Mouse (Mus musculus) gastrocnemius, postnatal 36 days (tissue): Measurements from ENCODE around the gene Spen. TPM values are rescaled to one million over a fixed set of nuclear protein-coding genes. Genes with fewer than 3 reads are reported as not detected.

ENCODE experiments used
- DNase-seq, 2 experiments: peaks; one replicate each; pipeline ENCODE4 v3.0.0; 2022
- intact Hi-C: fragments of 180-260 bp; cut with DNase I; formaldehyde crosslinking; loops from one replicate; pipeline ENCODE4 v1.15.1; 2025
- total RNA-seq, 2 experiments: library from RNA; stranded (reverse); gene quantifications; 2 replicates each; pipeline ENCODE4 v1.2.3; 2021

Spen gene
- total RNA-seq, 2 experiments from 2014 or later, result 17.1 to 21.8 TPM

DNA sequence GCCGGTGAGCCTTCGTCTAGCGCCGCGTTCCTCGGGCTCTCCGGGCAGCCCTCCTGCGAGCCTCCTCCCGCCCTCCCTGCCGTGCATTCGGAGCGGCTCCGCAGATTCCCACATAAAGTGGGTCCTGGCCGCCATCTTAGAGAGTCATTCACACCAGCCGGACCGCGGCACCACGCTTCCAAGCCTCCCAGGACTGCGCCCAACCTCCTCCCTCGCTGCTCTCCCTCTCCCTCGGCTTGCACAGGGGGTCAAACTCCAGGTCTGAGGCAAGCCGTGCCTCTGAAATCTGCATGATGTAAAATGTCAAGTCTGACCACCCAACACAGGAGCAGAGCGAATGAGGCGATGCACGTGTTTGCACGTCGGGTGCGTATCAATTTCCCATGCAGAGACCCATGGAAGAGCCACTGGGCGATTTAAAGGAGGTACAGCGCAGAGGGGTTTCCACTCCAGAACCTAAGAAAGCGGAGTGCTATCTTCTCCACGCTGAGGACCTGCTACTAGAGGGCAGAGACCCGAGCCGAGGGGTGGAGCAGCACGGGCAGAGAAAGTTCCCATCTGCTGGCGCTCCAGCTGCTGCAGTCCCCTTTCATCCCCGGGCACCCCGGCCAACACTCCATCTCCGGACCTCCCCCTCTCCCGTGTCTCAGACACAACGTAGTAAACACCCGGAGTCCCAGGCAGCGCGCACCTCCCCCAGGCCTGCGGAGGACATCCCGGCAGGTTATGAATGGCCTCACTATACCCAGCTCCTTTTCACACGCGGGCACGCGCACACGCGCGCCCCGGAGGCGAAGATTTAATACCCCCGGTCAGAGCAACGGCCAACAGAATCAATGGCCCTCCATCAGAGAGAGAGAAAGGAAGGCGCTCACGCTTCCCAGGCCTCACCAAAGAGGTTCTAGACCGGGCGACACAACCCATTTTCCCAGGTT, 1.8 kb downstream of the Spen start:
- intact Hi-C loops, result no loop called here
- DNase-seq, result peak; percentile 35 to 41

DNA sequence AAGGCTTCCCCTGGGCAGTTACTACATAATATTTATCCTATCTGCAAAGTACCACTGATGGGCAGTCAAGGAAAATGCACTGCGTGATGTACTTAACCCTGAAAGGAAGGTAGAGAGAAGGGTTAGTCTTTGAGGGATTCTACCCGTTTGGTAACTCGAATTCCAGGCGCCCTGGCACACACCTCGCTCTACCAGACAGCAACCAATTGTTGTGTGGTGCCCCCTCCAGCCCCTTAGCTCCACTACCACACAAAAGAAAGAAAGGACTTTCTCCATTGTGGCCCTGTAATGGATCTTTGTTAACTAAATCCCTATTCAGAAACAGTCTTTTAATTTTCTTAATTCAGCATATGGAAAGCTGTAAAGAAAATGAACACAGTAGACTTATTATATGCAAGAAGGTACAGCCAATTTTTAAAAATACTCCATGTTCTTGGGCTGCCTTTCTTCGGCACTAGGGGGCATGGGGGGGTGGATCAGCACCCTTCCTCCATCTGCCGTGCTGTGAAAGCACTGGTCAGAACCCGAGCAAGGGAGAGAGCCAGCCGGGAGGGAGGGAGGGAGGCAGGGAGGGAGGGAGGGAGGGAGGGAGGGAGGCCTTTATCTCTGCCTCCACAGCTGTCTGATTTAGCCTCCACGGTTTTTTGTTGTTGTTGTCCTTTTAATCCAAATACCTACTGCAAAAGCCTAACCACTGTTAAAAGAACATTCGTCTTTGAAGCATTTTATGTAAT, 3.3 kb downstream of the Spen start:
- intact Hi-C loops, result loop anchor here (1.0 kb wide), 1 partner anchor 15 kb away; no protein-coding TSS in a partner anchor
- peak in 1 of 2 experiments; percentile 46 for DNase-seq

DNA sequence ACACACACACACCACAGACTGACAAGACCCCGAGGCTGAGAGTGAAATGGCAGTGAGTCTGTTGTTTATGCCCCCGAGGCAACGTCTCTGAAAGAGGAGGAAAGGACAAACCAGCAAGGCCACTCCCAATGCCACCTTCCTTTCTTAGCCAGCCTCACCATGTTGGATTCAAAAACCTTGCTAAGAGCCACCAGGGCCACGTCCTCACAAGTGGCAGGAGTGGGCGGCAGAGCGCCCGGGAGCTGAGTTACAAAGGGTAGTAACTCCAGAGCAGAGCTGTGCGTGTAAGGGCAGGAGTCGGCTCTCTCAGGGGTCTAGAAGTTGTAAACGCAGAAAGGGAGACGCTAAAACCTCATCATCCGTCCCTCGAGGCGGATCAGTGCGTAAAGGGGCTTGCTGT, 7.4 kb downstream of the Spen start:
- no peak for DNase-seq
- intact Hi-C loops, result no loop called here

DNA sequence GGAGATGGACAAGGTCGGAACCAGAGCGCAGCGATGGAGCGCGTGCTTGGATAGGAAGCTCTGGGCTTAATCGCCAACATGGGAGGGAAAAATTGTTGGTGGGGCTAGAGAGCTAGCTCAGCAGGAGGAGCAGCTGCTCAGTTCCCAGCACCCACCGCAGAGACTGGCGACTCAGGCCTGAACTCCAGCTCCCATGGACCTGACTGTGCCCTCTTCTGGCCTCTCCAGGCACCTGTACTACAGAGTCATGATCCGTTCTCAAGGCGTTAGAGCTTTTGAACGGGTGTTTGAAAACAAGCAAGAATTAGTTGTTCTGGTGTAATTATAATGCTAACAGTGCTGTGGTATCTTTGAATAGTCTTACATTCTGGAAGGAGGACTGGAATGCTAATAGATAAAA, 9.5 kb downstream of the Spen start:
- intact Hi-C loops, result no loop called here
- DNase-seq, result no peak

DNA sequence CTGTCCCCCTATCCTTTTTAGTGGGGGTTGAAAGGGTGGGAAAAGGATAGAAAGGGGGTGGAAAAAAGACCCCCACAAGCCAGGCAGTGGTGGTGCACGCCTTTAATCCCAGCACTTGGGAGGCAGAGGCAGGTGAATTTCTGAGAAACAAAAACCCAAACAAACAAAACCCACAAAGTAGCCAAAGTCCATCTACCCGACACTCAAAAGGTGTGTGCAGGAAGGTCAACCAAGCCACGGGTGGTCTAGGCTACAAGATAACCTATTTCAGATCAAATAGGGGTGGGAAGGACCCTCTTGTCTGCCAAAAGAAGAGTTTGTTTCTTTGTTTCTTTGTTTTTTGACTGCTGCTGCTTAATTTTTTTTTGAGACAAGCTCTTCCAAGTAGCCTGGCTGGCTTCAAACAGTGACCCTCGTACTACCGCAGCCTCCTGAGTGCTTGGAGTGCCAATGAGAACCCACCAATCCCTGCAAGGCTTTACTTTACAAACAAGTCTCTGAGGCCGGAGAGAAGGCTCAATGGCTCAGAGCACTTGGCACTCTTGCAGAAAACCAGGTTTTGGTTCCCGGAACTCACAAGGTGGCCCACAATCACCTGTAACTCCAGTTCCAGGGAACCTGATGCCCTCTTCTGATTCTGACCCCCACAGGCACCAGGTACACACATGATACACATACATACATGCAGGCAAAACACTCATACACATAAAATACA, 11.3 kb downstream of the Spen start:
- intact Hi-C loops, result no loop called here
- no peak for DNase-seq

DNA sequence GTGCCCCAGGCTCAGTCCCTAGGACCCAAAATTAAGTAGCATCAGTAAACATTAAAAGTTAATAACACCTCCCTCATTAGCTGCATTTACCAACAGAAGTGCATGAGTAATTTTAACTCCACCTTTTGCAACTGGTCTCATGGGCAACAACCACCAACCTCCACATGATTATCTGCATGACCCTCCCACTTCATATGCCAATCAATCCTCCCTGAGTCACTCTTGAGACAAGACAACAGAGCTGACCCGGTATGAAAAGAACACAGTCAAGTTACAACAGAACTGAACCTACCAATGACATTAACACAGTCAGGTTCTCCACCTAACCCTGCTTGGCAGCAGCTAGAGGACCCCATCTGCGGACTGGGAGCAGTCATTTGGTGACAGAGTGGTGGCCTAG, 12.5 kb downstream of the Spen start:
- DNase-seq, result no peak
- intact Hi-C loops, result no loop called here

DNA sequence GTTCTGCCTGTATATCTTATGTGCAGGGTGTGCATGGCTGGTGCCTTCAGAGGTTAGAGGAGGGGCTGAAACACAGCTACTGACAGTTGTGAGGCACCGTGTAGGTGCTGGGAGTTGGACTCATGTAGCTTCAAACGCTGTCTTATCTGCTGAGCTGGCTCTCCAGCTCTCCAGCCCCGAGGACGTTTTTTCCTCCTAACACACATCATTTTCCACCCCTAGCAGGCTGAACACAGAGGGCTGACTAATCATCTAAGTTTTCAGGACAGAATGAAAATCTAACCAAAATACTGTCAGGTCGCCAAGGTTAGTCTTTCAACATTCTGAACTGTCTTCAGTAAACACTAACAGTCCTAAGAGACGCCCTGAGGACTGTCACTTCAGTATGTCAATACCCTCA, 13.7 kb downstream of the Spen start:
- intact Hi-C loops, result no loop called here
- no peak for DNase-seq

DNA sequence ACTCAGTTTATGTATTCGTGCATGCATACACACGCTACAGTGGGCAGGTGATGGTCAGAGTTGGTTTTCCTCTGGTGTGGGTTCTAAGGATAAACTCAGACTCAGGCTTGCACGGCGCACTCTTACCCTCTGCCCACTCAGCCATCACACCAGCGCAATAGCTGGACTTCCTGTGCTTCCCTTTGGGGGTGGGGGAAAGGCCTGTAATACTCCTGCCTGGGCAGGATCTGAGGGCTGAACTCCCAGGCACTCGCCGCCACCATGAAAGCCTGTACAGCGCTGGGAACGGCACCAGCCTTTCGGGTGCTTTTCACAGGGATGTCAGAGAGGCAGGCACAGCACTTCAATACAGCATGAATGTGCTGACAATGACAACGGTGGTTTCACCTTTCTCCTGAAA, 15.3 kb downstream of the Spen start:
- no peak for DNase-seq
- intact Hi-C loops, result no loop called here

DNA sequence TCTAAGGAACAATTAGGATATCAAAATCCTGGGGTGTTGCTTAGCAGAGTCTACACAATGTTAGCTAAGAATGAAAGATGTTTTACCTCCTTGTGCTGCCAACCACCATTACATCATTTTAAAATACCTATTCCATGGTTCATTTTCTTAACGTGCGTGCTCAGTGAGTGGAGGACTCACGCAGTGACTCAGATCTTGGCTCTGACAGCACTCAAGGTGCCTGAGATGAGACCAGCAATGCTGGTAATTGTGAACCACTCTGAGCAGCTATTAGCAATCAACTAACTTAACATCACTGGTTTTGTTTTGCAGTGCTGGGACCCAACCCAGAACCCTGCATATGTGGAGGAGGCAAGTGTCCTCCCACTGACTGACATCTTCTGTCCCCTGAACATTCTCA, 20.0 kb downstream of the Spen start:
- intact Hi-C loops, result no loop called here
- DNase-seq, result no peak

DNA sequence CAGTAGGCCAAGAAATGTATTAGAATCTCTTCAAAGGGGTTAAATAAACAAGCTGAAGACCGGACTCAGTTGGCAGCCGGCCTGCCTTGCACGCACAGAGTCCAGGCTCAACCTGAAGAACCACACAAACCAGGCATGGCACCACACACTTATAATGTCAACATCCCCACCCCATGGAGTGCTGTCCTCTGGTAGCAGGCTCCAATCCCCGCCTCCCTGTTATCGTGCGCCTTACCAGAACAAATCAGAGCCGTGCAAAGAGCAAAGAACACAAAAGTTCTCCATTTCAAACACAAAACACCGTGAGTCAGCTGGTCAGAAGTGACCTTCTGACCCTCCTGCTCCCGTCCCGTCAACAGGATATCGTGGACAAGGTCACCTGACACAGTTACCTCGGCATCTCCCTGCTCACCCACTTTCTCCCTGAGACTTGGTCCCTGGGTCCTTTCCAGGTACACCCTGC, 24.2 kb downstream of the Spen start:
- DNase-seq, result no peak
- intact Hi-C loops, result no loop called here

DNA sequence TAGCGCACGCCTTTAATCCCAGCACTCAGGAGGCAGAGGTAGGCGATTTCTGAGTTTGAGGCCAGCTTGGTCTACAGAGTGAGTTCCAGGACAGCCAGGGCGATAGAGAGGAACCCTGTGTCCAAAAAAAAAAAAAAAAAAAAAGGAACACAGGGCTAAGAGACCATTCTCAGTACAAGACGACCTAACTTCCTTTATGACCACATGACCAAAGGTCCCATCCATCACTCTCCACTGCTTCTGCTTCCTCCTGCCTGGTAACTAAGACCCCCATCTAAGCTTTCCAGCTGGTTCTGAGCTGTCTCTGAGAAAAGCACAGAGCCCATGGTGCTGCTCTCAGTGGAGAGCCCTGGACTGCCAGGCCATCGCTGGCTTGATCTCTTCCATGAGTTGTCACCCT, 26.3 kb downstream of the Spen start:
- DNase-seq, result no peak
- intact Hi-C loops, result no loop called here

DNA sequence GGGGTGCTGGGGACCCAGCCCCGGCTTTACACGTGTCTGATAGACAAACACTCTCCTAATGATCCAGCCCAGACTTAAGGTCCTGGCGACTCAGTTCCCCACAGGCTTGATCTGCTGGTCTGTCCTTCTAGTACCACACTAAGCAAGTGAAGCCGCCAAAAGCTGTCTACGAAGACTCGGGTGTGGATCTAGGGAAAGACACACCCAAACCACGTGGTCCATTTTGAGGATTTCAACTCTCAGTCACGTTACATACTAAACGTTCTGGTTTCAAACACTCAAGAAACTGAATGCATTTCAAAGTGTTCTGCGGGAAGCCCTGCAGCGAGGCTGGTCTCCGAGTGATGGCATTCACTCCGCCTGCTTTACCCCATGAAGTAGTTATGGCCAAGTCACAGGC, 27.9 kb downstream of the Spen start:
- intact Hi-C loops, result no loop called here
- DNase-seq, result no peak

DNA sequence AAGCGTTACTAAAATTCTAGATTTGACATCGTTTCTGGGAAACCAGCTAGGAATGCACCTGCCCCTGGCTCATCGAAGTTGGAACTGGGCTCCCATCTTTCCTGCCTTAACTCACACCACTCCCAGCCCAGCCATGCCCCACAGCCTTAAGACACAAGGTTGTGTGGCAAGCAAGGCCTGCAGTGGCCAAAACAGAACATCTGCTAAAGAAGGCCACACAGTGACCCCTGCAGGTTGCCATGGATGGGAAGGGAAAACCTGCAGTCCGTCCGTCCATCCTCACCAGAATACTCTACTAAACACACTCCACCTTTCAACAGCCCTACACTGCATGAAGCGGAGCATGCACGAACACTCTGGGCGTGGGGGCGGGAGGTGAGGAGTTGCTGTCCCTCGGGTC, 31.5 kb downstream of the Spen start:
- DNase-seq, result peak; percentile 34 to 36
- intact Hi-C loops, result loop anchor here (5.0 kb wide), 1 partner anchor 75 kb away; no protein-coding TSS in a partner anchor

DNA sequence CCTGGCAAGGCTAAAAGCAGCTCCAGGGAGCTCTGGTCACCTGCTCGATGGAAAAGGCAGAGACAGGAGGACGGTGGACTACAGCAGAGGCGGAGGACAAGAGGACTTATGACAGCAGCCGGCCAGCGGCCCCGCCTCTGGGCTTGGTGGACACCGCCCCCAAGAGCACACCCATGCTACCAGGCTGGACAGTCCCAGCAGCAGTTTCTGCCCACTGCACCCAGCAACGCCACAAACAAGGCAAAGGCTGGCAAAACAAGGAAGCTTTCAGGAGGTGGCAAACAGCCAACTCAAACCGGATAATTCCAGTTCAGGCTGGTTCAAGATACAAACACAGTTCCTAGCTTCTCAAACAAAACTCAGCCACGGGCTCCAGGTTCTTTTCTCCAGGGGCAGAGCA, 32.0 kb downstream of the Spen start:
- intact Hi-C loops, result loop anchor here (5.0 kb wide), 1 partner anchor 74 kb away; no protein-coding TSS in a partner anchor
- peak; percentile 50 to 54 for DNase-seq

DNA sequence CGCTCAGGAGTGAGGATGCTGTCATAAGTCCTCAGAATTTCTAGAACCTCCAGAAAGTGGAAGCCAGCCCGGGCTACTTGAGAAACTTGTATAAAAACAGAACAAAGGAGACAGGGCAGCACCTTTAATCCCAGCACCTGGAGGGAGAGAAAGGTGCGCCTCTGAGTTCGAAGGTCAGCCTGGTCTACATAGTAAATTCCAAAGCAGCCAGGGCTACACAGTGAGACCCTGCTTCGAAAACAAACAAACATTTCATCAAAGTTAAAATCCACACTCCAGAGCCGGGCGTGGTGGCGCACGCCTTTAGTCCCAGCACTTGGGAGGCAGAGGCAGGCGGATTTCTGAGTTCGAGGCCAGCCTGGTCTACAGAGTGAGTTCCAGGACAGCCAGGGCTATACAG, 32.6 kb downstream of the Spen start:
- intact Hi-C loops, result loop anchor here (5.0 kb wide), 1 partner anchor 74 kb away; no protein-coding TSS in a partner anchor

DNA sequence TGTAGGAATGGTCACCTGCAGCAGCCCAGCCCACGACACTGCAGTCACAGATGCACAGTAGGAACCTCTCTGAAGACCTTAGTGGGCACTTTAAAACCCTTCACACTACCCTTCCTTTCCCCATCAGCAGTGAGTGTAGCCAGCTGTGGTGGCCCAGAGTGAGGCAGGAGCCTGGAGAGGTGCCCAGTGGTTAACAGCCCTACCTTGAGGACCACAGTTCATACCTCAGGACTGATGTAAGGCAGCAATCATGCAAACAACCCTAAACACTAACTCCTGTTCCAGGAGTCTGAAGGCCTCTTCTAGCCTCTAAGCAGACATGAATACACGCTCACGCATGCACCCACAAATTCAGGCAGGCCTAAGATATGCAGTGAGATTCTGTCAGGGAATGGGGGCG, 33.9 kb downstream of the Spen start:
- intact Hi-C loops, result no loop called here

More for the DNA sequence above, 32.6 kb downstream of the Spen start:
- DNase-seq, result no peak

DNA sequence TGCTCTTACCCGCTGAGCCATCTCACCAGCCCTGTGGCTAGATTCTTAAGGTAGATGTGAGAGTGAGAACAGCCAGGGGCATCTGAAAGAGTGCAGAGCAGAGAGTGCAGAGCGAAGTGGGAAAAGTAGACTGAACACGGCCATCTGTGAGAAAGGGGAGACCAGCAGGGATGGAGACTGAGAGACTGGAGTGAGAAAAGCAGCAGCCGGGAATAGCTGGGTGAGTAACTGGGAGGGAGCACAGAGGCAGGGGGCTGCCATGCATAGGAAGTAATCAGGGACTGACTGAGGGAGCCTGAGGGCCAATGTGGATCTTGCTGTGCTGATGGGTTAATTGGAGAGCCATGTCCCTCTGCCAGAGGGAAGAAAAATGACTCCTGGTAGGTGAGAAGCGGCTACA, 35.7 kb downstream of the Spen start:
- intact Hi-C loops, result no loop called here
- no peak for DNase-seq

More for the DNA sequence above, 33.9 kb downstream of the Spen start:
- DNase-seq, result no peak

DNA sequence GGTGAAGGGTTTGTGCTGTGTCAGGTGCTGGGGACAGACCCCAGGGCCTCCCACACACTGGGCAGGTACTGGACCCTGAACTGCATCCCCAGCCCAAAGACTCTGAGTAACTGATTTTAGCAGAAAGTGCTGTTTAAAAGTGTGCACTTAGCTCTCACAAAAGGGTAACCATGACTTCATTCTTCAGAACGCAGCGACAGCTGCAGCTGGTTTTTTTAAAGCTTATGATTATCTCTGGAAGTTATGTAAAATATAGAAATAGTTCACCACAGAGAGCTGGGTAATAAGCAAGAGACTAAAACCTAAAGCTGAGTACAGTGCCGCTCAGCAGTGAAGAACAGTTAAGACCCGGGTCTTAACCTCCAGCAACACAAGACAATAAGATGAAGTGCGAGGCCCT, 37.3 kb downstream of the Spen start:
- DNase-seq, result no peak
- intact Hi-C loops, result no loop called here

DNA sequence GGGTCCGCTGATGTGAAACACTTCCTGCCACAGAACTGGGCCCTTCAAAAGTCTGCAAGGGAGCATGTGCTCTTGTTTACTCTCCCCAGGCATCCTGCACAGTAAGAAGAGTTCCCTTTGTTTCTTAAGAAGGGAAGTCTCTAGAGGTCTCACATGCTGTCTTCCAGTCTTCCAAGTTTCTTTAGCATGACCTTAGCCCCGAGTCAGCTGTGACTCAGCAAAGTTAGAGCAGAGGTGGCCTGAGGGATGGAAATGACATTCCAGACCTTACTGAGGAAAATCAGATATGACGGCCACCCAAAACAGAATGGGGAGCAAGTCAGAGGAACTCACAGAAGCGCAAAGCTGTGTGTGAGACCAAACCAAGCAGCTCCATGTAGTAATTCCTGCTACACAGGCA, 37.8 kb downstream of the Spen start:
- DNase-seq, result no peak
- intact Hi-C loops, result no loop called here

DNA sequence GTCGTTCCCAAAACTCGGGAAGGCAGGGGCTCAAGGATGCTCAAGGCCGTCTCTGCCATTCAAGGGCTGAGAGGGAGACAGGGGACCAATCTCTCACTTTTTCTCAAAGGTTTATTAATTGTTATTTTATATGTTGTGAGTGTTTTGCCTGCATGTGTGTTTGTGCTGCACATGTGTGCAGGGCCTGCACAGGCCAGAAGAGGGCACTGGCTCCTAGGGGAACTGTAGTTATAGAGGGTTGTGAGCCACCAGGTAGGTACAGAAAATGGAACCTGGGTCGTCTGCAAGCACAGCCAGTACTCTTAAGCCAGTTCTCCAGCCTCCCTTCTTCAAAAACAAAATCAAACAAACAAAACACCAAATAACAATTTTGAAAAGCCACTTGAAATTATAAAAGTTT, 49.7 kb downstream of the Spen start:
- intact Hi-C loops, result no loop called here
- no peak for DNase-seq

DNA sequence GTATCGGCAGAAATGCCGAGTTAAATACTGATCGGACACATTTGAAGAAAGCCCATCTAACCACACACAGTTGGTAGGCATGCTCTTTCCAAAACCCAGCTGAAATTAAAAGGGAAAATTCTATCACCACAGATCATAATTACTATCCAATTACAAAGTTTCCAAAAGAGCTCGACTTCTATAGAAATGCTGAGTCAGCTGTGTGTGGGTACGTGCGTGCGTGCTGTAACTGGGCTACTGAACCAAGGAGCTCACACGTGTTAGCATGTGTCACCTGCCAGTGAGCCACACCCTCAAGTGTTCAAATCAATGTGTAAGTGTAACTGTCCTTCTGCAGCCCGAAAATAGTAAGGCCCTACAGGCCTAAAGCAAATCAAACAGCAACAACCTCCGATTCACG, 50.8 kb downstream of the Spen start:
- DNase-seq, result no peak
- intact Hi-C loops, result no loop called here
